Mouse (Mus musculus): ENCODE measurements around the gene BC049715.

Gene BC049715

DNA sequence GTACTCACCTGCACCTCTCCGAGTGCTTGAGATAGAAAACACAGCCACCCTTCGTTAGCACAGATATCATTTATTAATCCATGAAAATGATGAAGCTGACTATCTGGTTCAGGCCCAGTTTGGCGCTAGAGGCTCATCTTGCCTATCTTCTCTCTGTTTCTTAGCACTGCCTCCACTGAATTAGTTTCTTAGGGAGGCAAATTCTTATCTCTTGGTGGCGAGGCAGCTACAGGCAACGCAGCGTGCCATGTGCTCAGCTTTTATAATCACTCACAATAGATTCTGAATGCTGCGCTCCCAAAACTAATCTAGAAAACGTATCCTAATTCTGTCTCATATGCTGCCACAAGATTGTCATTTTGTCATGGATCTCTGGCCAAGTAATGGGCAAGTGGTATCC, 21.0 kb downstream of the BC049715 start:
- no peak for DNase-seq (ENCODE audit: inconsistent age in 2 of 2, low spot score in 1 of 2)

DNA sequence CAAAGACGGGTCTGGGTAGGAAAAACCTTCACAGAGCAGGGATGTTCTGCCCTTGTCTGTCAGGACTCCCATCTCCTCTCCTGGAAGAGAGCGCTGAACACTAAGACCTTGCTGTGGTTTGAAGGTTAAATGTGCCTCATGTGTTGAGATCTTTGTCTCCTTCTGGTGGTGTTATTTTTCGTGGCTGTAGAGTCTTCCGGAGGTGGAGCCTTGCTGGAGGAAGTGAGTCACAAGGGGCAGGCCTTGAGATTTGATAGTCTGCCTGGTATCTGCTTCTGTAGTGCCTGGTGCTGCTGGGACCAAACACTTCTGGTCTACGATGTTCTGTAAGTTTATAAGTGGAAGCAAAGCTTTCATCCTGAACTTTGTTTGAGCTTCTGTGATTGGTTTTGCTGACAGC, 21.5 kb downstream of the BC049715 start:
- DNase-seq (ENCODE audit: inconsistent age in 2 of 2, low spot score in 1 of 2): no peak

DNA sequence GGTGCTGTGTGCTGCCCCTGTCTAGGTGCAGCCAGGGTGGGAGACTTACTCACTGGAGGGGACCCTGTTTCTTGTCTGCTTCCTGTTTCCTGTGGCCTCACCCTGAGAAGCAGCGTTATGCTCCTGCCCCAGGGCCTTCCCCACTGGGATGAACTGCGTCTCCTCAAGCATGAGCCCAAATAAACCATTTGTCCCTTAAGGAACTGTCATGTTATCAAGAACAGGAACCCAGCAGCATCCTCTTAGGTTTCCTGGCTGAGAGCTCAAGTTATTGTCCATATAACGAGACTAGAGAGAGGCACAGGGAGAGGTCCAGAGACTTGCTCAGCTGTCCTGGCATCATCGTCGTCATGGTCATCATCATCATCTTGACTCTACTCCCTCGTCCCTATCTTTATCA, 22.8 kb downstream of the BC049715 start:
- DNase-seq (ENCODE audit: inconsistent age in 2 of 2, low spot score in 1 of 2): no peak

DNA sequence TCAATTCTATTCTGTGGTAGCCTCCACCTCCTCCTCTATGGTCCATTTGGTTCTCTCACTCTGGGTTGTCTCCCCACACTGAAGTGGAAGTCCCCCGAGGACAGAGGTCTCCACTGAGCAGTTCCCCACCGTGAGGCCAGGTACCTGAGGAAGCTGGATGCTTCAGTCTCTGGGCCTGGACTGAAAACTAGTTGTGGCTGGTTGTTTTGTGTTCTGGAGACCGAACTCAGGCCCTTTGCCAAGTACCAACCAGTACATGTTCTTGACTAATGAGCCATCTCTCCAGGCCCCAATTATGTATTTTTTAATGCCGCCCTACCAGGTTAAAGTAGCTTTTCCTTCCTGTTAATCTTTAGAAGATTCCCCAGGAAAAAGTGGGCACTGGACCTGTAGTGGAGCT, 24.9 kb downstream of the BC049715 start:
- no peak for DNase-seq (ENCODE audit: inconsistent age in 2 of 2, low spot score in 1 of 2)

DNA sequence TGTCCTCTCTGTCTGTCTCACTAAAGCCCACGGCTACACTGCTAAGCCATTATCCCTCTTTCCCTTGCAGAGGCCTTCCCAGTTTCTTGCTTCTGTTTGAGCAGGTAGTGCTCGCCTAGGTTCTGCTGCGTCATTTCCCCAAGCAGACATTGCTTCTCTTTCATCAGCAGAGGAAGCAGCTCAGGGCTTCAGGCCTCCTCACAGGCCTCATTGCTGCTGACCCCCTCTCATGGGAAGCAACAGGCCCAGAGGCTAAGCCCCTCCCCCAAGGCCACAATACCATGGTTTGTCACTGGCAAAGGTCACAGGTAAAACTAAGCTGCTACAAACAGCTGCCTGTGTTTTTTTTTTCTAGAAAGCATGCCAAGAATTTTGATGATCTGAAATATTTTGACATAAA, 25.3 kb downstream of the BC049715 start:
- peak in 1 of 2 experiments; percentile 29 for DNase-seq (ENCODE audit: inconsistent age in 2 of 2, low spot score in 1 of 2)

DNA sequence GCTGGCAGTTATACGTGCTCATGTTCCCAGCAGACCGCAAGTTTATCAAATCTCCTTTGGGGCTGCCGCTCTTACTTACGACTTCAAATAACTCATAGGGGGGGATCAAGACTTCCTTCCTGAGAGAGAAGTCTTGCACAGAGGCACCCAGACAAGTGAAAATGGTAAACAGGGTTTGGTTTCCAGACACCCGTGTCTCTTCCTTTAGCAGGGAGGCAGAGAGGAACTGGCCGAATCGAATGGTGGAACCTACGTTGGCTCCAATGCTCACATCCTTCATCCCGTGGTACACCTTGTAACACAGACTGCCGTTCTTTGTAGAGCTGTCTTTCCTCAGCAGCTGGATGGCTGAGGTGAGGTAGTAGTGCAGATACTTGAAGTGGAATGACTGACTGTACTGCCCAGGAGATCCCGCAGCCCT, 26.9 kb downstream of the BC049715 start:
- DNase-seq (ENCODE audit: inconsistent age in 2 of 2, low spot score in 1 of 2): no peak

DNA sequence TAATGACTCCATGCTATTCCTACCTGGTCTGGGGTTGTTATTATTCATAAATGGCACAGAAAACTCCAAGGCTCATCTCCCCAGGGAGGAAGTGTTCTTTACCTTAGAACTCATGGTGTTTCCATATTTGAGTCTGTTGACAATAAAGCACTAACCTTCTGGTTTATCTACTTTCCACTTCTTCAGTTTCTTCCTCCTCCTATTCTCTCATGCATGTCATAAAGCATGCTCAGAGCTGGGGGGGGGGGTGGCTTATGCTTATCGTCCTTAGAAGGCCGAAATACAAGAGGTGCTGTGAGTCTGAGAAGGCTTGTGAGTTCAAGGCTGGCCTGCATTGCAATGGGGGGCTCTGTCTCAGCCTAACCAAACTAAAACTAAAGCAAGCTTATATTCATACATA, 27.8 kb downstream of the BC049715 start:
- DNase-seq (ENCODE audit: inconsistent age in 2 of 2, low spot score in 1 of 2): no peak

DNA sequence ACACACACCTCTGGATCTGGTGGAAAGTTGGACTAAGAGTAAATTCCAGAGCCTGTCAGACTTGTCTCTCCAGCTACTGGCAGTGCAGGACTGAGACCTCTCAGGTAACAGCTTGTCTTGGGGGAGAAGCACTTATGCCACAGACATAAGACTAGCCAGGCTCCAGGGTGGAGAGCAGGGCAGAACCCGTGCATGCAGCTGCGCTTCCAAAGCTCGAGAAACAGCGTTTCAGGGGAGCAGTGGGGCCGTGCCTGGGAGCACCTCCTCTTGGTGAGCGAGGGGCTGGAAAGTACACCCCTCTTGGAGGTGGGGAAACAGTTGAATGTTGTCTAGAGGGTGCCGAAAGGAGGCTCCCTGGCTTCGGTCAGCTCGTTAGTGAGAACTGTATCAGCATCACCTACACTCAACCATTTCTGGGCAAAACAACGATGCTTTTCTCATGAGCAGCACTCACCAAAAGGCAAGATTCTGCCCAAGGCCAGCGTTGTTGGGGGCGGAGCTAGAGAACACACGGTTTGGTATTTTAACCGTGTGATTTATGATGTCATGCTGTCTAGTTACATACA, 28.7 kb downstream of the BC049715 start:
- peak; percentile 34 to 67 for DNase-seq (ENCODE audit: inconsistent age in 2 of 2, low spot score in 1 of 2)

DNA sequence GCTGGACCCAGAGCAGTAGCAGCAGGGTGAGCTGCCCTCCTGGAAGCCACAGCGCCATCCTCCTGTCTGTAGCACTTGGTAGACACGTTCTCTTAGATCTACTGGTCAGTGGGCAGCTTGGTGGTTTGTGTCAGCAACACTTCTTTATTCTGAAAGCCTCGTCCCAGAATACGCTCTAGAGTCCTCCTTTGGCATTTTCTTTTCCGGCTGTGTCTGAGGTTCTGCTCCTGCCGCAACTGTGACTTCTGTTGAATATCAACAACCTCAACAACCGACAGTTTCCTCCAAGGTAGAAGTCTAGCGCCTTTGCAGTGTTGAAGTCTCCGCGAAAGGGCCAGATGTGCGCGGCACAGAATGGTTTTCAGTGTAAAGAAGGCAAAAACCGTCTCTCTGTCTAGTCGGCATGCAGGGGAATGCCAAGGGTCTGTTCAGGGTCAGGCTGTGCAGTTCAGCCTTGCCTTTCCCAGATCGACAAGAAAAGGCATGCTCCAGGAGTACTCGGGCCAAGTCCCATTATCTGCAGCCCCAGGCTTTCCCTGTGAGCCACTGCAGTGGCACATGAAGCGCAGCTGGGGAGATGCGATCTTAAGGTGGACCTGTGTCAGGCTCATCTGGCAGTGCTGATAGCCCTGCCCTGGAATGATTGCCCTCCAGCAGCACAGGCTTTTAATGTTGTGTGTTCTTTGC, 29.9 kb downstream of the BC049715 start, which contains the start of gene Art4:
TSS of gene Art4 (minus strand) at position 548 of the 687 bp plus-strand sequence.
- DNase-seq (ENCODE audit: inconsistent age in 2 of 2, low spot score in 1 of 2): peak; percentile 45 to 78

DNA sequence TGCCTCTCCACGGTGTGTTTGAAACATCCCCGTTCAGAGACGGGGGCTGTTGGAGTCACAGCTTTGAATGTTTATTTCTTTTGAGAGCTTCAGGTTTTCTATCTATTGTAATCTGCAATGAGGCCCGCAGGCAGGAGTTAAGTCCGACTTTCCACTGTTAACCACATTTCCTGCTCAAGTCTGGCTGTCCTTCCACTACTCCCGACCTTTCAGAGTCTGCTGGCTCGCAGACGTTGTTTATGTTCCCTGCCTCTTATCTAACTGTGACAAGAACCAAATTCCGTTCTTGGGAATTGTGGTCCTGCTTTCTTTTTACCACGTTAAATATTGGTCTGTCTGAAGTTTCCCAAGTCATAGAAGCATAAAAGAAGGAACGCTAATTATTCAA, 30.4 kb downstream of the BC049715 start:
- peak in 1 of 2 experiments; percentile 51 for DNase-seq (ENCODE audit: inconsistent age in 2 of 2, low spot score in 1 of 2)

DNA sequence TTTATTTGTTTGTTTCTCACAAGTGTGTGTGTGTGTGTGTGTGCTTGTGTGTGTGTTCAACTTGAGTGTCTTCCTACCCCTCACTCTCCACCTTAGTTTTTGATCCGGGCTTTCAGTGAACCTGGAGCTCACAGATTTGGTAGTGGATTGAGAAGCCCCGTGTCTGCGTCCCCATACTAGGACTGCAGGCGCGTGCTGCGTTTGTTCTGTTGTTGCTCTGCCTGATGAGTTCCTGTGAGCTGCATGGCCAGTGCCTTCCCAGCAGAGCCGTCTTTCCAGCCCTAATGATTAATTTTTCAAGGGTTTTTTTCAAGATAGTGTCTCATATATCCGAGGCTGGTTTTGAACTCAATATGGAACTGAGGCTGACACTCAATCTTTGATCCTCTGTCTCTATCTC, 31.0 kb downstream of the BC049715 start:
- no peak for DNase-seq (ENCODE audit: inconsistent age in 2 of 2, low spot score in 1 of 2)

DNA sequence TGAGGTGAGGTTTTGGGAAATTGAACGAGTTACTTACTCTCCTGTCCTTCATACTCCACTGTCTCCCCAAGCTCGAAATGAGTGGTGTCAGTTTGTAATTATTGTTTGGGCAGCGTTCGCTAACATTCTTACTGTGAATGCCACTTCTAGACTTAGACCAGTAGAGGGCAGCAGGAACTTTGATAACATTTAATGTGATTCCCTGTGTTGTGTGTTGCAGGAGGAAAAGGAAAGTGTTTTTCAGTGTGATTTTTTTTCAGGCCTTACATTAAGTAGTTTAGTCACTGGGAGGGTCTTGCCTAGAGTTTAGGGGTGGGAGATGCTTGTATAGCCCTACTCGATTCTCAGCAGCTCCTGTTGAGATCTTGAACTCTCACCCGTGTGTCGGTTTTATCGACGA, 33.6 kb downstream of the BC049715 start:
- peak in 1 of 2 experiments; percentile 74 for DNase-seq (ENCODE audit: inconsistent age in 2 of 2, low spot score in 1 of 2)

DNA sequence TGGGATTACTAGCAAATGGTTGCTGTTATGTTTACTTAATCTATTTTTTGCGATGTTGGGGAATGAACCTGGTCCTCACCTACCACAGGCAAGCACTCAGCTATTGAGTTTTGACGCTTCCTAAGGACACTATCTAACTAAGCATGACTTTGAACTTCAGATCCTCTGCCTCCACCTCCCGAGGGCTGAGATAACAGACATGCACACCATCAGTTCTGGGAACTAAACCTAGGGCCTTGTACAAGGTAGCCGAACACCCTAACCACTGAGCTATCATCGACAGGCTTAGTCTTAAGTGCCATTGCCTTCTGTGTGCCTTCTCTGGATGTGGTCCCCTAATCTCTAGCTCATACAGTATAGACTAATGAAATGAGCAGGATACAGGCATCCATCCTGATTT, 37.9 kb downstream of the BC049715 start:
- no peak for DNase-seq (ENCODE audit: inconsistent age in 2 of 2, low spot score in 1 of 2)

DNA sequence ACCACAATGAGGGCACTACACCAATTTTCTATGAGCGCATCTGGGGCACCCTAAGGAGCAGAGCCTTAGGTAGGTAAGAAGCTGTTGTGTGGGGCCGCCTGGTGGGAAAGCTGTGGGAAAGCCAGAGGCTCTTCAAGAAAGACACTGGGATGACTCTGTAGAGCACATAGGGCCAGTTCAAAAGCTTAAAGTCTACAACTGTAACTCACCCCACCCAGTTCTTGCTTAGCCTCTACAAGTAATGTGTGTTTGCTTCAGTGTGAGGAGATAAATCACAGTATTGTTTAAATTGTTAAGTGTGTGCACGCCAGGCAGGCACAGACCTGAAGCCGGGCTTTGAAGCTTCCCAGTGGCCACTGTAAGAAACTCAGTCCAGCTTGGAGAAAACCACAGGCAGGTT, 38.7 kb downstream of the BC049715 start:
- no peak for DNase-seq (ENCODE audit: inconsistent age in 2 of 2, low spot score in 1 of 2)

DNA sequence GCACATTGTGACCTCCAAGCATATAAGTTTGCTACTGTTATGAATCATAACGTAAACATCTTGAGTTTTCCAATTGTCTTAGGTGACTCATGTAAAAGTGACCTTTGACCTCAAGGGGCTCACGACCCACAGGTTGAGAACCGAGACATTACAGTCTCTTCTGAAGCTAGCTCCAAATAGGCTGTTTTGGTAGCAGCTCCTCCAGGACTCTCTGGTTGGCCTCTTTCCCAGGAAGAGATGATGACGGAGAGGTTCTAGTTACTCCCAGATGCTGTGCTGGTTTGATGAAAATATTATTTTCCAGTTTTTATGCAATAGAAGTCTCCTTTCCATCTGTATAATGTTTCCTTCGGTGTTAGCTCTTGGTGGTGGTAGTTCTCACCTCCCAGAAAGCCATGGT, 41.5 kb downstream of the BC049715 start:
- no peak for DNase-seq (ENCODE audit: inconsistent age in 2 of 2, low spot score in 1 of 2)

DNA sequence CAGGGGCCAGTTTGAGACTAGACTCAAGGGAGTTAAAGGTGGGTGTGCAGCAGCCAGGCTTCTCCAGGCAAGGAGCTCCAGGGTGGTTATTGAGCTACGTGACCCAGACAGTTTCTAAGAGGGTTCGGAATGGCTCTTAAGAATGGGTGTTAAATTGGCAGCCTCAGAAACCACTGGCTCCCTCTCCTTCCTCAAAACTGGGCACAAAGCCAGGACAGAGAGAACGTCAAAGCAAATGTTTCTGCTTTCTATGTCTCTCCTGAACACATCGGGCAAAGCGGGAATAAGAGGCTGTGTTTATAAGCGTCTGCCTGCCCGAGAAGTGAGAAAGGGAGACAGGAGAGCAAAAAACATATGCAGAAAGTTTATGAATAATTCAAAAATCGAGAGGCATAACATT, 47.2 kb downstream of the BC049715 start:
- peak in 1 of 2 experiments; percentile 54 for DNase-seq (ENCODE audit: inconsistent age in 2 of 2, low spot score in 1 of 2)

DNA sequence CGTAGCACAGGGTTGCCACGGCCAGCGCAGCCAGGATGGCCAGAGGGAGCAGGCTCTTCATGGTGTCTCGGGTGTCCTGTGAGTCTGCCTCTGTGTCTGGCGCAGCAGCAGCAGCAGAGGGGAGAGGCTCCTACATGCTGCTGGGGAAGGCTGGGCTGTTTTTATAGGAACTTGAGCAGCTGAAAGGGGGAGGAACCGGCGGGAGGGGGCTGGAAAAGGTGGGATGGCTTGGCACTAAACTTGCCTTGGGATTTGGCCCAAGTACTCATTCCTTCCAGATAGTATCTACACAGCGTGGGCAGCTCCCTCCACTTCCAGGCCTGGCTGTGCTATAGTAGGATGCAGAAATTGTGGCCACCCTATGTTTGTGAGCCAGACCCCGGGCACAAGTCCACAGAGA, 48.2 kb downstream of the BC049715 start, which contains the start of gene Mgp:
TSS of gene Mgp (minus strand) at position 154 of the 400 bp plus-strand sequence.
- DNase-seq (ENCODE audit: inconsistent age in 2 of 2, low spot score in 1 of 2): no peak

DNA sequence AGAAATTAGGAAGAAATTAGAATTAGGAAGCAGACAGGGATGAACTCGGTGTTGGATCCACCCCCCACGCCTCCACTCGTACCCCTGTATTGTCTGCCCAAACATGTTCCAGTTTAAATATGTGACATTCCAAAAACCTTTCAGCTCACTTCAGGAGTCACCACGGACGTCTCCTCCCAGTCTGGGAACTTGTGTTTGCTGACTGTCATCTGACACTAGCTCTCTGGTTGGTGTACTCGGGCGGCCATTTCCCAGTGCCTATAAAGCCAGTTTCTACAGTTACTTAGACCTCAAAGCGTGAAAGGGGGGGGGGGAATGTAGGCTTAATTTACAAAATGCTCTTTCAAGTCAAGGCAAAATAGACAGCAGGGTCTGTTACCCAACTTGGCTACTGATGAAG, 54.3 kb downstream of the BC049715 start:
- DNase-seq (ENCODE audit: inconsistent age in 2 of 2, low spot score in 1 of 2): no peak

DNA sequence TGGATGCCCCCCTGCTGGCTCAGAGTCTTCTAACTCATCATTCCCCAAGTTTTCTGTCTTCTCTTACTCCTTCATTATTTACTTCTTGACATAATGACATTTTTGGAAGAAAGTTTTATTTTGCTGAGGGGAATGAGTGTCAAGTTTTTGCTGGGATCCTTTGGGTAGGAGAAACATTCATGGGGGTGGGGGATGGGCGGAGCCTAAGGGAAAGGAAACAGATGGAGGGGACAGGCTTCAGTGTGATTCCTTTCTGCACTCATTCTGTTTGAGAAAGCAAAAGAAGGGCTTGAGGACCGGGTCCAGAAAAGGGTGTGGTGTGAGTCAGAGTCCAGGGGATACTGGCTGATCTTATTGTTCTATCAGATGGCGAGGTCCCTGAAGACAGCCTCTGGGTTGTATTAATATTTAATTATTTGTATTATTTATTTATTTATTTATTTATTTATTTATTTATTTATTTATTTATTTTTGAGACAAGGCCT, 56.0 kb downstream of the BC049715 start:
- DNase-seq (ENCODE audit: inconsistent age in 2 of 2, low spot score in 1 of 2): no peak

DNA sequence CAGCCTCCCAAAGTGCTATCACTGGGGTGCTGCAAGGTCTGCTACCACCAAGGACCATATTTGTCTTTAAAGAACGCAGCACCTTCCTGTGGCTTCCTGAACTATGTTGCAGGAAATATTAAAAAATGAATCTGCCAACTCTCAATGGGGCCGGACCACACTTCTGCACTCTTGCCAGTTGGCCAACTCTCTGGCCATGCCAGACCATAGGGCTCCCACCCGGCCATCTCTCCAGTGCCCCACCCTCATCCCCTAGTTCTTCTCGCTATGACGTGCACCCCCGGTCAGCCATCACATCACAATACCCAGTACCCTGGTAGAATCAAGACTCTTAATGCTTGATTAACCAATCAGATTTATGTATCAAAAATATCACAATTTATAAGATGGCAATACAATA, 56.5 kb downstream of the BC049715 start:
- no peak for DNase-seq (ENCODE audit: inconsistent age in 2 of 2, low spot score in 1 of 2)

DNA sequence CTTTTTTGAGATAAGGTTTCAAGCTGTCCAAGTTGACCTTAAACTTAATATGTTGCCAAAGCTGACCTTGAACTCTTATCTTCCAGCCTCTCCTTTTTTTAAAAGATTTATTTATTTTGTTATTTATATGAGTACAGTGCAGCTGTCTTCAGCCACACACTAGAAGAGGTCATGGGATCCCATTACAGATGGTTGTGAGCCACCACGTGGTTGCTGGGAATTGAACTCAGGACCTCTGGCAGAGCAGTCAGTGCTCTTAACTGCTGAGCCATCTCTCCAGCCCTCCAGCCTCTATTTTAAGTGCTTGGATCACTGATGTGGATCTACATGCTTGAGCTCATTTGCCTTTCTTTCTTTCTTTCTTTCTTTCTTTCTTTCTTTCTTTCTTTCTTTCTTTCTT, 57.3 kb downstream of the BC049715 start:
- peak in 1 of 2 experiments; percentile 36 for DNase-seq (ENCODE audit: inconsistent age in 2 of 2, low spot score in 1 of 2)

DNA sequence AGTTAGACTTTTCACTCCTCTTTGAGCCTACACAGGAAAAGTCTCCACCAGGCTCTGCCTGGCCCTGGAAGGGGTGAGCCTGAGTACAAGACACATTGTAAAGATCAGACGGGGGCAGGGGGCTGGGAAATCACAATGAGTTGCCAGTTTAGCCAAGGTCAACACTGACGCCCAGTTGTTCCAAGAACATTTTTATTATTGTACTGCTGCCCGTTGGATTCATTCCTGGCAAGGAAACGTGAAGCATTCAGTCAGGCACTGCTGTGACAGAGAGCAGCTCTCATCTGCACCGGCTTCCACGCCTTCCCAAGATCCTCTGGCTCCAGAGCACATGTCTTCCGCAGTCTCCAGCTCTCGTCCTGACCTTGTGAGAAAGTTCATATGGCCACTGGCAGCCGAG, 60.4 kb downstream of the BC049715 start:
- DNase-seq (ENCODE audit: inconsistent age in 2 of 2, low spot score in 1 of 2): peak; percentile 78 to 88

DNA sequence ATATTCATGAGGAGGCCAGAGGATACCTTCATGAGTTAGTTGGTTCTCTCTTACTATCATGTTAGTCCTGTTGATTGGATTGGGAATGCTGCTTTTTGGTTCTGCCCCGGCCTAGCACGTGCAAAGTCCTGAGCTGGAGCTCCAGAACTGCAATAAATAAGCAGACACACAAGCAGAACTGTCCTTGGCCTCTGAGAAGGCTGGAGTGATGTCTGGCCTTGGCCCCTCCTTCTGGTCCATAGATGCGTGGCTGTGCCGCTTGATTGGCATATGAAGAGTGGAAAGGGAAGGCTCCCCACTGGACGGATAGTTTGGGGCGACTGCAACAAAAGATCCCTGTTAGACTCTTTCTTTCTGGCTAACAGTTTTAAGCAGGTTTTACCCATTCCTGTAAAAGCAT, 61.6 kb downstream of the BC049715 start:
- peak; percentile 47 to 73 for DNase-seq (ENCODE audit: inconsistent age in 2 of 2, low spot score in 1 of 2)

Data from adrenal gland, adult (tissue).